Mouse (Mus musculus) MEL (cell line): ENCODE data around the gene Gabpa. TPM values are rescaled to one million over a fixed set of nuclear protein-coding genes. Genes with fewer than 3 reads are reported as not detected.

ENCODE experiments used
- DNase-seq: peaks from one replicate; pipeline ENCODE4 v3.0.0; 2011; ENCODE audit warnings: low read depth, low spot score
- H3K27ac ChIP-seq: 2 replicates; pipeline ENCODE4 v1.5.1; 2012; ENCODE audit warnings: low read depth, mild to moderate bottlenecking, control low read depth, low read length, moderate library complexity; ENCODE audit not compliant: control insufficient read depth
- H3K27me3 ChIP-seq, 2 experiments: fragments of 150-350 bp in 1 of 2; sonication (generic) in 1 of 2; 2 replicates each; pipeline ENCODE4 v1.6.1; 2012; ENCODE audit warnings: low read length in 2 of 2, mild to moderate bottlenecking in 2 of 2, improper control_type of control experiment in 1 of 2, moderate library complexity in 1 of 2; ENCODE audit not compliant: insufficient read depth in 2 of 2, control insufficient read depth in 1 of 2
- H3K36me3 ChIP-seq, 2 experiments: 2 replicates each; pipeline ENCODE4 v1.6.1; 2012 to 2014; ENCODE audit warnings: low read length in 2 of 2, improper control_type of control experiment in 1 of 2, inconsistent platforms in 1 of 2, mild to moderate bottlenecking in 1 of 2; ENCODE audit not compliant: insufficient read depth in 2 of 2, control insufficient read depth in 1 of 2
- H3K4me1 ChIP-seq, 2 experiments: fragments of 150-350 bp in 1 of 2; sonication (generic) in 1 of 2; 2 replicates each; pipeline ENCODE4 v1.6.1; 2012; ENCODE audit warnings: low read length in 2 of 2, improper control_type of control experiment in 1 of 2, mild to moderate bottlenecking in 1 of 2; ENCODE audit not compliant: insufficient read depth in 2 of 2, control insufficient read depth in 1 of 2
- H3K4me3 ChIP-seq, 2 experiments: fragments of 150-350 bp in 1 of 2; sonication (generic) in 1 of 2; 2 replicates each; pipeline ENCODE4 v1.5.1; 2012; ENCODE audit warnings: low read depth in 2 of 2, low read length in 2 of 2, mild to moderate bottlenecking in 2 of 2, moderate library complexity in 2 of 2, control low read depth in 1 of 2, improper control_type of control experiment in 1 of 2; ENCODE audit not compliant: control insufficient read depth in 1 of 2, insufficient read depth in 1 of 2
- H3K79me2 ChIP-seq: 2 replicates; pipeline ENCODE4 v1.6.1; 2012; ENCODE audit warnings: mild to moderate bottlenecking, low read length, moderate library complexity; ENCODE audit not compliant: control insufficient read depth, poor library complexity, insufficient read depth
- H3K9ac ChIP-seq: 2 replicates; pipeline ENCODE4 v1.6.1; 2012; ENCODE audit warnings: low read depth, mild to moderate bottlenecking, control low read depth, low read length, moderate library complexity; ENCODE audit not compliant: control insufficient read depth, poor library complexity, severe bottlenecking
- H3K9me3 ChIP-seq: fragments of 150-350 bp; sonication (generic); replicated peaks from 2 replicates; pipeline ENCODE4 v1.6.1; 2012; ENCODE audit warnings: mild to moderate bottlenecking, low read length, improper control_type of control experiment, moderate library complexity; ENCODE audit not compliant: insufficient read depth
- E2F4 ChIP-seq: IDR thresholded peaks from 2 replicates; pipeline ENCODE4 v1.6.1; 2011; ENCODE audit warnings: low read depth, low read length, improper control_type of control experiment, borderline replicate concordance
- EP300 ChIP-seq, 2 experiments: IDR thresholded peaks; 2 replicates each; pipeline ENCODE4 v1.6.1; 2011; ENCODE audit warnings: improper control_type of control experiment in 2 of 2, low read length in 2 of 2, low read depth in 1 of 2, mild to moderate bottlenecking in 1 of 2
- MAX ChIP-seq: IDR thresholded peaks from 2 replicates; pipeline ENCODE4 v1.6.1; 2011; ENCODE audit warnings: low read length, improper control_type of control experiment
- MEF2A ChIP-seq: IDR thresholded peaks from 2 replicates; pipeline ENCODE4 v1.6.1; 2014; ENCODE audit warnings: low read depth, mild to moderate bottlenecking, inconsistent platforms, low read length, improper control_type of control experiment; ENCODE audit not compliant: poor library complexity, insufficient replicate concordance, severe bottlenecking; ENCODE audit errors: extremely low read depth
- POLR2AphosphoS5 ChIP-seq: IDR thresholded peaks from 2 replicates; pipeline ENCODE4 v1.6.1; 2012; ENCODE audit warnings: low read depth, borderline replicate concordance, mild to moderate bottlenecking, inconsistent platforms, low read length, moderate library complexity, mixed read lengths
- SIN3A ChIP-seq: IDR thresholded peaks from 2 replicates; pipeline ENCODE4 v1.6.1; 2012; ENCODE audit warnings: low read length, improper control_type of control experiment, inconsistent platforms
- SMC3 ChIP-seq: IDR thresholded peaks from 2 replicates; pipeline ENCODE4 v1.6.1; 2011; ENCODE audit warnings: low read depth, low read length, improper control_type of control experiment
- ZKSCAN1 ChIP-seq: IDR thresholded peaks from 2 replicates; pipeline ENCODE4 v1.6.1; 2012; ENCODE audit warnings: low read depth, mild to moderate bottlenecking, inconsistent platforms, low read length, improper control_type of control experiment, moderate library complexity
- polyA plus RNA-seq, 2 experiments: library from polyadenylated mRNA; stranded (reverse) in 1 of 2; unstranded in 1 of 2; fragments of >175 nt in 1 of 2; fragments of >200 nt in 1 of 2; gene quantifications; 2 replicates each; pipeline versions ENCODE4 v1.2.1 to v1.2.4; 2012; ENCODE audit warnings: low replicate concordance in 2 of 2, low read depth in 1 of 2; ENCODE audit not compliant: insufficient read length in 2 of 2, insufficient read depth in 1 of 2, missing spikeins in 1 of 2
- total RNA-seq: library from RNA; depleted of rRNA; stranded (reverse); fragments of 300-350 nt; gene quantifications from 2 replicates; pipeline ENCODE4 v1.2.3, GENCODE M21; 2012

The Gabpa gene
- total and polyA plus RNA-seq, 3 experiments = 28.7 to 29.2 TPM; not detected in 1

DNA sequence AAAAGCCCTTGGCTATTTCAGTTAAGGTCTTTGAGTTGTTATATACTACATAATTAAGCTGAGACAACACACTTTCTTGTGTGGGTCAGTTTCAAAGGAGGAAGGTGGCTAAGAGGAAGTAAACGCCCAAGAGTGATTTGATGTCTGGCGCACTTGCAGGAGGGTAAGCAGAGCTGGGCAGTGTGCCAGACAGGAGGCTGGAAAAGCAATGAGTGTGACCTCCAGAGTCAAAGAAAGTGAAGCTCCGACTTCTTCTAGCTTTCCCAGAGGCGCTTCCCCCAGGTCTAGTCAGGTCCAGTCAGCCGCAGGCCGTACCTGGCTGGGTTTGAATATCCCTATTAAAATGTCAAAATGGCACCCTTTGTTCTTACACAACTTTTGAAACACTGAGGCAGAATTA is 32.5 kb upstream of the Gabpa start:
- no peaks in the 10 kb centered on the region for H3K27me3 ChIP-seq
- no peak overlapping the region for H3K9ac ChIP-seq
- no peaks in the 10 kb centered on the region for H3K9me3 ChIP-seq
- H3K79me2 ChIP-seq = no peaks in the 10 kb centered on the region
- no peak overlapping the region for H3K4me3 ChIP-seq
- peak; percentile 87 for DNase-seq
- H3K4me1 ChIP-seq = peaks cover 0 to 9% of the 10 kb centered on the region in 2 experiments; a peak in 2 of 4 replicates
- H3K27ac ChIP-seq = no peak overlapping the region; the same call in 1 of the 2 replicates
- TF ChIP-seq POLR2AphosphoS5 (no peak), SMC3 (no peak), SIN3A (no peak), EP300 (IDR thresholded peaks at IDR 0.05; ENCODE audit: low read depth in 1 of 2, low read length in 2 of 2) (peak; percentile 20 to 39; a peak in 2 of 4 replicates)
- TF ChIP-seq, all 39 proteins: peak for 1
- peaks cover 0 to 10% of the 10 kb centered on the region in 2 experiments; a peak in 2 of 4 replicates for H3K36me3 ChIP-seq

DNA sequence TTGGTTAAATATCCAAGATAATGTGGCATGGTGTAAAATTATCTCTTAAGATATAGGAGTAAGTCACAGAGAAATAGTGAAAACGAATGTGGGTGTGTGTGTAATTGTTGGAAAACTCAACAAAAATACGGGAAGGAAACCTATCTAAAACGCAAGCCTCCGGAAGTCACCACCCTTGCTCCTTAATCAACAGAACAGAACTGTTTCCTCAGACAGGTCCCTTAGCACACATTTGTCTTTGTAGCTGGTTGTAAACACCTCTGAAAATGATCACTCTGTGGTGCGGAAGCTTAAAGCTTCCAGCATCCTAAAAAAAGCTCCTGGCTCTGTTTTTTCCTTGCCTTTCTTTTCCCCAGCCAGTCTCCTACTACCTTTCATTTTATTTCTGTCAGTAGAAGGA is 29.9 kb upstream of the Gabpa start:
- H3K27ac ChIP-seq = peak overlapping the region; percentile 50; the same call in 1 of the 2 replicates
- H3K9ac ChIP-seq = no peak overlapping the region
- H3K27me3 ChIP-seq = no peaks in the 10 kb centered on the region
- no peak overlapping the region for H3K4me3 ChIP-seq
- no peaks in the 10 kb centered on the region for H3K9me3 ChIP-seq
- peak; percentile 27 for DNase-seq
- peaks cover 0 to 10% of the 10 kb centered on the region in 2 experiments; a peak in 2 of 4 replicates for H3K36me3 ChIP-seq
- no peak for TF ChIP-seq E2F4
- TF ChIP-seq EP300 (IDR thresholded peaks at IDR 0.05; ENCODE audit: low read depth in 1 of 2, low read length in 2 of 2) = peak; percentile 36 to 46; a peak in 2 of 4 replicates
- TF ChIP-seq MEF2A = no peak
- H3K79me2 ChIP-seq = no peaks in the 10 kb centered on the region
- peaks cover 0 to 9% of the 10 kb centered on the region in 2 experiments; a peak in 2 of 4 replicates for H3K4me1 ChIP-seq

DNA sequence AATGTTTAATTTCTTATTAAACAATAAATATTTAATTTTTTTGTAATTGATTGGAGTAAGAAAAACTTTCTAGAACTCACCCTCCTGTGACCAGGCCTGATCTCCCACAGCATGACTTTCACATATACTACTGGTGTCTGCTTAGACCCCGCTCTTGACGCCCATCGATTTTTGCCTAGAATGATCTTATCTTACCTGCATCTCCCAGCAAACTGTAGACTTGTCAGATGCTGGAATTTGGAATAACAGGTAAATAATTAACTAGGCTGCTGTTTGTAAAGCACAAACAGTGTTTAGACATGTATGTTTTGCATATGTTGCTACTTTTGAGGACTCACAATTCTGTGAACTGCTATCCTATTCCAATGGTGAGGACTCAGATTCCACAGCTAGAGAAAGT is 28.6 kb upstream of the Gabpa start:
- H3K36me3 ChIP-seq = peaks cover 0 to 10% of the 10 kb centered on the region in 2 experiments; a peak in 2 of 4 replicates
- no peaks in the 10 kb centered on the region for H3K9me3 ChIP-seq
- H3K79me2 ChIP-seq = no peaks in the 10 kb centered on the region
- no peak overlapping the region for H3K9ac ChIP-seq
- H3K4me1 ChIP-seq = peaks cover 0 to 9% of the 10 kb centered on the region in 2 experiments; a peak in 2 of 4 replicates
- no peak for TF ChIP-seq MAX
- no peak for TF ChIP-seq ZKSCAN1
- no peak for TF ChIP-seq SIN3A
- no peaks in the 10 kb centered on the region for H3K27me3 ChIP-seq
- H3K4me3 ChIP-seq = no peak overlapping the region
- no peak for DNase-seq
- no peak overlapping the region for H3K27ac ChIP-seq
